Mouse (Mus musculus): ENCODE data around the gene Grm4. TPM values are rescaled to one million over a fixed set of nuclear protein-coding genes. Genes with fewer than 3 reads are reported as not detected.

The Grm4 gene
- total and polyA plus RNA-seq, 3 experiments: not detected

DNA sequence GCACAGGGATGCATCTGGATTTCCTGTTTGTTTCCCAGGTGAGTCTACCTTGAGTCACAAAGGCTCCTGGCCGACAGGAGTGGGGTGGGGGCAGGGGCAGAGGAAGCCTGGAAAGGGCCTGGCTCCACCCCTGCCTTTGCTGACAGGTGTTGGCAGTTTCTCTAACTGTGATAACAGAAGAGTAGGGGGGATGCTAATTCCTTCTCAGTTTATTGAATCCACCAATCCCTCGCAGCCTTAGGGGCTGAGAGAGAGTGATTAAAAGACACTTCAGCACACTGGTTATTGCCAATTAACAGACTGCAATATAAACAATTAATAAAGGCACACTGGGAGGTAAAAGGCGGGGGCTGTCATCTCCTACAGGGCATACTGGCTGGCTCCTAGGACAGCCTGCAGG is 142.2 kb downstream of the Grm4 start:
- in situ Hi-C loops (cut with MboI; ENCODE audit: low pct_ligation_motif_present, low pct_unique_long_range_greater_than_20kb, low sequenced_read_pairs): no loop called here
- H3K4me2 ChIP-seq (ENCODE audit: insufficient read depth, low read depth, poor library complexity, severe bottlenecking): no peak overlapping the region
- H3K79me2 ChIP-seq (replicated peaks; ENCODE audit: control insufficient read depth, extremely low read depth, insufficient read depth, poor library complexity, severe bottlenecking): no peaks in the 10 kb centered on the region
- peaks cover 47% of the 10 kb centered on the region for H3K27me3 ChIP-seq (replicated peaks)
- TF ChIP-seq TBP (conservative IDR thresholded peaks at IDR 0.05; ENCODE audit: low read depth, low read length) (no peak), GABPA (IDR thresholded peaks at IDR 0.05; ENCODE audit: insufficient replicate concordance, low read depth, low read length) (no peak), HCFC1 (IDR thresholded peaks at IDR 0.05; ENCODE audit: low read depth, low read length) (no peak), ETS1 (conservative IDR thresholded peaks at IDR 0.05; ENCODE audit: low read depth, low read length) (no peak), NRF1 (IDR thresholded peaks at IDR 0.05; ENCODE audit: low read depth, low read length) (no peak), USF1 (IDR thresholded peaks at IDR 0.05; ENCODE audit: low read depth, low read length) (no peak), IRF4 (IDR thresholded peaks at IDR 0.05; ENCODE audit: low read depth, low read length) (no peak), RCOR1 (conservative IDR thresholded peaks at IDR 0.05; ENCODE audit: low read depth, low read length) (no peak), BHLHE40 (IDR thresholded peaks at IDR 0.05; ENCODE audit: low read depth, low read length) (no peak), MEF2A (IDR thresholded peaks at IDR 0.05; ENCODE audit: borderline replicate concordance, low read depth, low read length) (no peak), E2F4 (IDR thresholded peaks at IDR 0.05; ENCODE audit: insufficient replicate concordance, low read depth, low read length) (no peak), ZMIZ1 (IDR thresholded peaks at IDR 0.05; ENCODE audit: low read depth, low read length) (no peak), SIN3A (IDR thresholded peaks at IDR 0.05; ENCODE audit: low read length) (no peak), KAT2A (IDR thresholded peaks at IDR 0.05; ENCODE audit: insufficient replicate concordance, low read length) (no peak), TCF12 (IDR thresholded peaks at IDR 0.05; ENCODE audit: low read depth, low read length) (no peak), JUN (IDR thresholded peaks at IDR 0.05; ENCODE audit: insufficient read depth, low read depth, low read length) (no peak), CHD1 (IDR thresholded peaks at IDR 0.05; ENCODE audit: low read depth, low read length) (no peak), POLR2AphosphoS2 (IDR thresholded peaks at IDR 0.05; ENCODE audit: low read depth, low read length) (no peak), MAFK (IDR thresholded peaks at IDR 0.05; ENCODE audit: insufficient replicate concordance, low read length) (no peak)
- dilution Hi-C loops (cut with MboI; ENCODE audit: extremely low pct_ligation_motif_present, extremely low pct_unique_long_range_greater_than_20kb, low sequenced_read_pairs): no loop called here
- H3K27ac ChIP-seq (ENCODE audit: insufficient read depth, low read depth): no peak overlapping the region
- H3K4me1 ChIP-seq (ENCODE audit: control insufficient read depth in 1 of 2, insufficient read depth in 2 of 2): peaks cover 6% of the 10 kb centered on the region in 2 experiments; a peak in 3 of 4 replicates
- DNase-seq (ENCODE audit: extremely low read depth): no peak
- H3K9ac ChIP-seq (ENCODE audit: insufficient read depth, low read depth): no peak overlapping the region
- H3K36me3 ChIP-seq (replicated peaks in 1 of 2; ENCODE audit: control insufficient read depth in 1 of 2, insufficient read depth in 1 of 2, low read length in 1 of 2): no peaks in the 10 kb centered on the region
- peaks cover 28% of the 10 kb centered on the region for H3K9me3 ChIP-seq (replicated peaks; ENCODE audit: low read length)
- H3K4me3 ChIP-seq (replicated peaks in 1 of 3; ENCODE audit: low read depth in 2 of 3, low read length in 2 of 3, poor library complexity in 1 of 3): no peak overlapping the region

DNA sequence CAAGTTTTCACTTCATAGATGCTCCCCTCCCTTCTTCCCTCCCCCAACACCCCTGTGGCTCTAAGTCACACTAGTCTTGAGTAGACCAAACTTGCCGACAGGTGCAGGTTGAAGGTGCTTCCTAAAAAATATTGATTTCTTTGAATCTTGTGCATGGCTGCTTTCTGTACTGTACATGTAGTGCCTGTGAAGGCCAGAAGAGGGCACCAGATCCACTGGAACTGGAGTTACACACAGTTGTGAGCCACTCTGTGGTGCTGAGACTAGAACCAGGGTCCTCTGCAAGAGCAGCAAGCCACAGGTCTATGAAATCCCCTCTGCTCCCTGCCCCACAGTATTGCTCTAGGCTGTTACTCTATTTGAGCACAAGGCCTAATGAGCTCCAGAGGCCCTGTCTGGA is 144.1 kb downstream of the Grm4 start:
- dilution Hi-C loops (cut with MboI; ENCODE audit: extremely low pct_ligation_motif_present, extremely low pct_unique_long_range_greater_than_20kb, low sequenced_read_pairs) (no loop called here), in situ Hi-C loops (cut with MboI; ENCODE audit: low pct_ligation_motif_present, low pct_unique_long_range_greater_than_20kb, low sequenced_read_pairs) (no loop called here)
- no peak overlapping the region for H3K9ac ChIP-seq (ENCODE audit: insufficient read depth, low read depth)
- TF ChIP-seq ZC3H11A (IDR thresholded peaks at IDR 0.05; ENCODE audit: low read depth, low read length) (no peak), PAX5 (IDR thresholded peaks at IDR 0.05; ENCODE audit: low read length) (no peak), CTCF (conservative IDR thresholded peaks at IDR 0.05 in 1 of 2, IDR thresholded peaks at IDR 0.05 in 1 of 2; ENCODE audit: low read depth in 2 of 2, low read length in 2 of 2) (peak in 1 of 2 experiments; percentile 27; a peak in 2 of 4 replicates)
- H3K4me3 ChIP-seq (replicated peaks in 1 of 3; ENCODE audit: low read depth in 2 of 3, low read length in 2 of 3, poor library complexity in 1 of 3): no peak overlapping the region
- no peaks in the 10 kb centered on the region for H3K36me3 ChIP-seq (replicated peaks in 1 of 2; ENCODE audit: control insufficient read depth in 1 of 2, insufficient read depth in 1 of 2, low read length in 1 of 2)
- DNase-seq (ENCODE audit: extremely low read depth): no peak
- no peak overlapping the region for H3K4me2 ChIP-seq (ENCODE audit: insufficient read depth, low read depth, poor library complexity, severe bottlenecking)
- H3K27me3 ChIP-seq (replicated peaks): peaks cover 56% of the 10 kb centered on the region
- H3K27ac ChIP-seq (ENCODE audit: insufficient read depth, low read depth): no peak overlapping the region
- H3K9me3 ChIP-seq (replicated peaks; ENCODE audit: low read length): peaks cover 23% of the 10 kb centered on the region
- H3K79me2 ChIP-seq (replicated peaks; ENCODE audit: control insufficient read depth, extremely low read depth, insufficient read depth, poor library complexity, severe bottlenecking): no peaks in the 10 kb centered on the region
- peaks cover 6% of the 10 kb centered on the region in 2 experiments; a peak in 3 of 4 replicates for H3K4me1 ChIP-seq (ENCODE audit: control insufficient read depth in 1 of 2, insufficient read depth in 2 of 2)

Data from CH12.LX (cell line).